Mouse (Mus musculus): ENCODE measurements around the gene Barhl1. TPM values are rescaled to one million over a fixed set of nuclear protein-coding genes. Genes with fewer than 3 reads are reported as not detected.

Gene Barhl1
- polyA plus RNA-seq, 1 experiment from 2014 or later: 4.4 TPM

DNA sequence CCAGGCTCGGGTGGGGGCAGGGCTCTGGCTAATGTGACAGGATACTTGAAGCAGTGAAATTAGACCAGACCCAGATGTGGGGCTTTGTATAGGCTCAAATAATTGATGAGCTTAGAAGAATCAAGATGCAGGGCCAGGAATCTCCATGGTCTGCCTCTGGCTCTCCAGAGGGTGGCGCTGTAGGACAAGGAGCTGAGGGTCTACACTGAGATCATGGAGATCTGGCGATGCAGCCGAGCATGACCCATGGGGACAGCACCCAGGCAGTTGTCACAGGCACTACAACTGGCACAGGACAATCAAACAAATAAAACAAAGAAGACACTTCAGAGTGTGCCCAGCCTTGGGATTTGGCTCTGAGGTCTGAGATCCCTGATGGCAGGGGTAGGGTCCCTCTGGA, 7.4 kb upstream of the Barhl1 start:
- Histone ChIP-seq H3K9me3 (no peaks in the 10 kb centered on the region), H3K27ac (no peak overlapping the region), H3K4me2 (no peak overlapping the region), H3K4me3 (replicated peaks) (no peak overlapping the region), H3K36me3 (replicated peaks) (no peaks in the 10 kb centered on the region), H3K27me3 (peaks cover 94% of the 10 kb centered on the region), H3K9ac (no peak overlapping the region), H3K4me1 (0 out of 2 replicates have a peak, but pooled peaks cover 2% of the 10 kb centered on the region)
- peak; percentile 65 for ATAC-seq (ENCODE audit: low FRiP score)
- 2% methylated on average over 4 of the region's 4 CpGs for WGBS

DNA sequence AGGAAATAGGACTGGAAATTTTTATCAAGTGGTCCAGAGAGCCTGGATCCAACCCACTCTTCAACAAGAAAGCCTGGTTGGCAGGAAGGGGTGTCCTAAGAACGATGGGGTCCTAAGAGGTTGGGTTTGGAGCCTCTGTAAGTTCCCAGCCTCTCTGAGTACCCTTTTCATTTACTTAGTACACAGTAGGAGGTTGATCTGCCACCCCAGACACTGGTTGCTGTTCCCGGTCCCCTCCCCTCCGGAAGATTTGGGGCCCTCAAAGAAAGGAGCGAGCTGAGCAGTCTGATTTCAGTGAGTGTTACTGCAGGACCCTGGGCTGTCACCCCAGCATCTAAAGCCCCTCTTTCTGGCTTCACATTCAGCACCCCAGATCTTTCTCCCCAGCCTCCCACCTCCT, 2.5 kb upstream of the Barhl1 start:
- no peaks in the 10 kb centered on the region for H3K9me3 ChIP-seq
- WGBS: 1% methylated on average over 4 of the region's 4 CpGs
- no peaks in the 10 kb centered on the region for H3K36me3 ChIP-seq (replicated peaks)
- peaks cover 16% of the 10 kb centered on the region for H3K4me1 ChIP-seq
- H3K27ac ChIP-seq: no peak overlapping the region
- no peak overlapping the region for H3K4me3 ChIP-seq (replicated peaks)
- peaks cover 98% of the 10 kb centered on the region for H3K27me3 ChIP-seq
- no peak for ATAC-seq (ENCODE audit: low FRiP score)
- no peak overlapping the region for H3K4me2 ChIP-seq
- H3K9ac ChIP-seq: no peak overlapping the region

DNA sequence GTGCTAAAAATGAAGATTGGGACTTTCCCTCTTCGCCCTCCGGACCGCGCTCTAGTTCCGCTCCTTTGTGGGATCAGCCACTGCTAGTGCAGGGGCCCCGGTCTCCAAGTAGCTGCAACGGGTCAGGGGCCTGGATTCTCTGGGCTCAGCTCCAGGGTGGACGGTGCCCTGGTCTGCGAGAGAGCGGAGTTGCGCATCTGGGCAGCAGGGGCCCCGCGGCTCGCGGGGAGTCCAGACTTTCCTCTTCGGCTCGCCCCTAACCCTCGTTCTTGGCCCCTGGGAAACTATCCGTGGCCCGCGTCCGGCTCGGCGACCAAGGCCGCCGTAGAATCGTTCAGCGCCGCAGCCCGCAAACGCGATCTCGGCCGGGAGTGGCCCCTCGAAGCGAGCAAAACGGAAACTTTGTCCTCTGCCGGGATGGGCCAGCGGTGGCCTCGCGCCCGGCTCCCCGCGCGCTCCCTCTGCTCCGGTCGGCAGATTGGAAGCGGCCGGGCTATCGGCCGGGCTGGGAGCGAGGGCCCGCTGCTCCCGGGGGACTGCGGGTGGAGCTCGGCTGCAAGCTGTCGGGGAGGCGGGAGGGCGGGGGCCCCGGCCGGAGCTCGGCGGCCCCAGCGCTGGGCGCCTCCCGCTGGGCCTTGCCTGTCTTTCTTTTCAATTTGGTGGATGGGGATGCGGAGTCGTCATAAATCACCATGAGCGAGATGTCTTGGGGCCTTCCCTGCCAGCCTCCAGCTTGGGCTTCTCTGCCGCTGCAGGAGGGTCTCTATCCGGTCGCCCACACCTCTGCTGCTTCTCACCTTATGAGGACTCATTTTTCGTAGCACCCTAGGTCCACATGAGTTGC, 1.3 kb upstream of the Barhl1 start:
- peak overlapping the region; percentile 29; the same call in 1 of the 2 replicates for H3K9ac ChIP-seq
- peak; percentile 37; the same call in 1 of the 2 replicates for ATAC-seq (ENCODE audit: low FRiP score)

DNA sequence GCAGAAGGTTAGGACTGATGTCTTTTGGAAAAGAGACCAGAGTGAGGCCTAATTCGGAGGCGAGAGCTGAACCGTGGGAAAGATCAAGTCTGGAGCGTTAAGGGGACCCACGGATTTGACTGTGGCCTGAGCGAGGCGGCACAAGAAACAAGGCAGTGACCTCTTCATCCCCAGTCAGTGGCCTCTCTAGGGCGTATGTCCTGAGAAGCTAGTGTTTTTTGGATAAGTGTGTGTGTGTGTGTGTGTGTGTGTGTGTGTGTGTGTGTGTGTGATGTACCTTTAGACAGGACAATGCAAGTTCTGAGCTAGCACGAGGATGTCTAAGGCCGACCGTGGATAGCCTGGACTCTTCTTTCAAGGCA, 669 bp upstream of the Barhl1 start:
- no peaks in the 10 kb centered on the region for H3K36me3 ChIP-seq (replicated peaks)
- H3K4me1 ChIP-seq: peaks cover 22% of the 10 kb centered on the region
- 2% methylated on average over 11 of the region's 11 CpGs for WGBS
- H3K9me3 ChIP-seq: no peaks in the 10 kb centered on the region
- H3K27ac ChIP-seq: no peak overlapping the region
- H3K4me3 ChIP-seq (replicated peaks): no peak overlapping the region
- no peak for ATAC-seq (ENCODE audit: low FRiP score)
- no peak overlapping the region for H3K4me2 ChIP-seq
- H3K27me3 ChIP-seq: peaks cover 98% of the 10 kb centered on the region
- H3K9ac ChIP-seq: no peak overlapping the region

More for the DNA sequence above, 1.3 kb upstream of the Barhl1 start:
- under 1% methylated on average over 70 of the region's 73 CpGs for WGBS
- peak overlapping the region; percentile 19 for H3K4me3 ChIP-seq (replicated peaks)
- H3K9me3 ChIP-seq: no peaks in the 10 kb centered on the region
- H3K4me1 ChIP-seq: peaks cover 16% of the 10 kb centered on the region
- H3K4me2 ChIP-seq: peak overlapping the region; percentile 40
- H3K27me3 ChIP-seq: peaks cover 98% of the 10 kb centered on the region
- no peaks in the 10 kb centered on the region for H3K36me3 ChIP-seq (replicated peaks)
- H3K27ac ChIP-seq: no peak overlapping the region

DNA sequence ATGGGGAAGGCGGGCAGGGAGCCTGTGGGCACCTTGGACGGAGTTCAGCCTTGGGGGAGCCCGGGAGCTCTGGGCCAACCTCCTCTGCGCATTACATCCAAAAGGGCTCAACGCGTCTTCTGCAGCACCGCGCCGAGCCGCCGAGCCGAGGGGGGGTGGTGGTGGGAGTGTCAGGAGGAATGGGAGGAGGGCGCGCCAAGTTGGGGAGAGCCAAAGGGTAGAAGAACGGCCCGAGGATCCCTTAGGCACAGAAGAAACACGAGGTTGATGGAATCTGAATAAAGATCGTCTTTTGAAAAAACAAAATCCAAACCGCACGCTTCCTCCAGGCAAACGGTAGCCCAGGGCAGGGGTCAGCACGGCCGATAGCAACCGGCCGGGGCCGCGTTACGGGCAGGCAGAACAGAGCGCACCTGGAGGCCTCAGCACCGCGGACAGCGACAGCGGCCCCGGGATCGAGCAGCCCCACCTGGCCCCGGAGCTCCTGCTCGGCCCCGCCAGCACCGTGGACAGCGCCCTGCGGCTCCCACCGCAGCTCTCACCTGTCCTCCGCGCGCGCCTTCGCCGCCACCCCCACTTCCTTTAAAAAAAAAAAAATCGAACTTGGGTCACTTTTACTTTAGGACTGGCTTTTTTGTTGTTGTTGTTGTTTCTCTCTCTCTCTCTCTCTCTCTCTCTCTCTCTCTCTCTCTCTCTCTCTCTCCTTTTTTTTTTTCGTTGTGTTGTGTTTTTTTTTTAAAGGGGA, 528 bp downstream of the Barhl1 start:
- H3K9me3 ChIP-seq: no peaks in the 10 kb centered on the region
- H3K4me2 ChIP-seq: no peak overlapping the region
- WGBS: under 1% methylated on average over 42 of the region's 50 CpGs
- no peak overlapping the region for H3K27ac ChIP-seq
- H3K4me3 ChIP-seq (replicated peaks): peak overlapping the region; percentile 8
- H3K27me3 ChIP-seq: peaks cover 98% of the 10 kb centered on the region
- no peak for ATAC-seq (ENCODE audit: low FRiP score)
- H3K9ac ChIP-seq: no peak overlapping the region
- H3K36me3 ChIP-seq (replicated peaks): no peaks in the 10 kb centered on the region
- peaks cover 32% of the 10 kb centered on the region for H3K4me1 ChIP-seq

DNA sequence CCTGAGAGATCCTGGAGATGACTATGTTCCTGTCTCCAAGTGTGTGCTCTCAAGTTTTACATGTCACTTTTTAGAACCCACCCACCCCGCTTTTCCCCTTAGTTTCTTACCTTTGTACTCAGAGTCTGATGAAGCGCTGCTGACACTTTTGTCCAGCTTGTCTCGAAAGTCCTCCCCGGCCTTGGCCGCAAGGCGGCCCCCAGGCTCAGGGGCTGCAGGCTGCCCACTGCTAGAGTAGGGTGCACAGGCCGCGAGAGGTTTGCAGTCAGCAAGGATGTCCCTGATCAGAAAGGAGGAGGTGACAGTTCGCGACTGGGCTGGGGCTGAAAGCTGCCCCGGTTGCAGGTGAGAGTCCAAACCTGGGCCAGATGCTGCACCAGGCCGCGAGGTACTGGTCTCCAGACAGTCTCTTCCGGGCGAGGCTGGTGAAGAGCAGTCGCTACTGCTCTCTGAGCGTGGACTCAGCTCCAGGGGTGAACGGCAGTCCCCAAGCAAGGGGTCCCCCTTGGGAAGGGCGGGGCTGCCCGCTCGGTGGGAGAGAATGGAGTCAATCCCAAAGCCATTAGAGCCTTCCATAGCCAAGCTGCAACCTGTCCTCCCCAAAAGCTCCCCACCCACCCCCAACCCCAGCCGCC, 1.2 kb downstream of the Barhl1 start:
- Histone ChIP-seq H3K9ac (no peak overlapping the region), H3K27me3 (peaks cover 98% of the 10 kb centered on the region), H3K4me1 (peaks cover 38% of the 10 kb centered on the region), H3K36me3 (replicated peaks) (no peaks in the 10 kb centered on the region), H3K4me2 (no peak overlapping the region), H3K4me3 (replicated peaks) (peak overlapping the region; percentile 8; the same call in 1 of the 2 replicates), H3K9me3 (no peaks in the 10 kb centered on the region), H3K27ac (no peak overlapping the region)
- ATAC-seq (ENCODE audit: low FRiP score): no peak
- WGBS: 2% methylated on average over 22 of the region's 22 CpGs

DNA sequence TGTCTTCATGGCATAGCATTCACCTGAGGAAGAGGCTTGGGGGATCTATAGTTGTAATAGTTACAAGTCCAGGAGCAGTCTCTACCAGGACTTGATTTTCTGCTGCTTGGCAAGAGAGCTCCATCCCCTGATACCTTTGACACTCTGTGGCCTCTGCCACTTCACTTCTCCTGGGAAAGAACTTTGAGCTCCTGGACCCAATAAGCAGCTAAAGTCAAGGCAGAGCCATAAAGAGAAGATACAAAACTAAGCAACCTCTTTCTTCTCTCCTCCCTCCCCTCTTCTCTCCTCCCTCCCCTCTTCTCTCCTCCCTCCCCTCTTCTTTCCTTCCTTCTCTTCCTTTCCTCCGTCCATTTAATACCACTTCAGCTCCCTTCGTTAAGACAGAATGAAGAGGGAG, 2.3 kb downstream of the Barhl1 start:
- Histone ChIP-seq H3K27ac (no peak overlapping the region), H3K4me3 (replicated peaks) (no peak overlapping the region), H3K36me3 (replicated peaks) (no peaks in the 10 kb centered on the region), H3K4me2 (no peak overlapping the region), H3K4me1 (peaks cover 45% of the 10 kb centered on the region), H3K27me3 (peaks cover 100% of the 10 kb centered on the region), H3K9me3 (no peaks in the 10 kb centered on the region), H3K9ac (no peak overlapping the region)
- ATAC-seq (ENCODE audit: low FRiP score): no peak
- WGBS: 3% methylated on average over 2 of the region's 2 CpGs

DNA sequence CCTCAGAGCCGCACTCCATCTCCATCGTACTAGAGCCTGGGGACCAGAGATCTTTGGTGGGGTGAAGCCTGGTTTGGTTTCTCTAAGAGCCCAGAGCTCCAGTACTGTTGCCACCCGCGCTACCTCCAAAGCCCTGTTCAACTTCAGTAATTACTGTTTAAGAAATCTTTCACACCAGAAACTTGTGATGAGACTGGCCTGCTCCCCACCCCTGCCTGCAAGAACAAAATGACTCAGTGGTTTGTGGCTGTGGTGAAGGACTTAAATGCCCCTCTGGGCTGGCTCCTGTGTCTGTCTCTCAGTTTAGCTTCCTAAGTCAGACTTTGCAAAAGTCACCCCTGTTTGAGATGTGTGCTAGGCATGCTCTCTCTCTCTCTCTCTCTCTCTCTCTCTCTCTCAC, 3.5 kb downstream of the Barhl1 start:
- no peak overlapping the region for H3K9ac ChIP-seq
- no peak for ATAC-seq (ENCODE audit: low FRiP score)
- no peaks in the 10 kb centered on the region for H3K36me3 ChIP-seq (replicated peaks)
- WGBS: under 1% methylated on average over 4 of the region's 4 CpGs
- no peak overlapping the region for H3K27ac ChIP-seq
- no peaks in the 10 kb centered on the region for H3K9me3 ChIP-seq
- H3K4me1 ChIP-seq: peaks cover 55% of the 10 kb centered on the region
- peaks cover 100% of the 10 kb centered on the region for H3K27me3 ChIP-seq
- no peak overlapping the region for H3K4me3 ChIP-seq (replicated peaks)
- H3K4me2 ChIP-seq: no peak overlapping the region

DNA sequence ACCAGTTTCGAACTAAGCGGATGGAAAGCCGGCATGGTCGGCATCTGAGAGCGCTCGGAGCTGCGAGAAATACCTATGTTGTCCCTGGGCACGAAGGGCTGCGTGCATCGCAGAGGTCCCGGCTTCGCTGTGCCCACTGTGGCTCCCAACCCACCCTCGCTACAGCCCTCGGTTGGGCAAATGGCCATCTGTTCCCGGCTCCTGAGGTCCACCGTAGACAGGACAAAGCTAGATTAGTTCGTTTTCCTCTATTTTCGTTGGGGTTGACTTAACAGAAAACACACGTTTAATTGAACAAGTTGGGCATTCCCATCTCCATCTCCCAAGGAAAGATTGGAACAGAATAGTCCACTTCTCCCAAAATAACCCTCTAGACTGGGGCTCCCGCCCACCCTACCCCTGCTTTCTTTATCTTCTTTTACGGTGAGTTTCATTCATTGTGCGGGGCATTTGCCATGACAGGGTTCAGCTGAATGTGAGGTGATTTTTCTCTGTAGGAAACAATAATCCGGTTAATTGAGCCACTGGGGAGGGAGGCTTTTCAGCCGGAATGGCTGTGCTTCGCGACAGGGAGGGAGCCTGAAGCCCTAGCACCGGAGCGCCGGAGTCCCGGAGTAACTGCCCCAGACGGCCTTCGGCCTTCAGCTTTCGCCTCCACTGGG, 4.3 kb downstream of the Barhl1 start:
- Histone ChIP-seq H3K4me3 (replicated peaks) (peak overlapping the region; percentile 10), H3K27ac (no peak overlapping the region), H3K27me3 (peaks cover 100% of the 10 kb centered on the region), H3K9ac (no peak overlapping the region), H3K36me3 (replicated peaks) (no peaks in the 10 kb centered on the region), H3K4me1 (peaks cover 56% of the 10 kb centered on the region), H3K9me3 (no peaks in the 10 kb centered on the region), H3K4me2 (peak overlapping the region; percentile 6; the same call in 1 of the 2 replicates)
- WGBS: under 1% methylated on average over 33 of the region's 33 CpGs
- ATAC-seq (ENCODE audit: low FRiP score): no peak

DNA sequence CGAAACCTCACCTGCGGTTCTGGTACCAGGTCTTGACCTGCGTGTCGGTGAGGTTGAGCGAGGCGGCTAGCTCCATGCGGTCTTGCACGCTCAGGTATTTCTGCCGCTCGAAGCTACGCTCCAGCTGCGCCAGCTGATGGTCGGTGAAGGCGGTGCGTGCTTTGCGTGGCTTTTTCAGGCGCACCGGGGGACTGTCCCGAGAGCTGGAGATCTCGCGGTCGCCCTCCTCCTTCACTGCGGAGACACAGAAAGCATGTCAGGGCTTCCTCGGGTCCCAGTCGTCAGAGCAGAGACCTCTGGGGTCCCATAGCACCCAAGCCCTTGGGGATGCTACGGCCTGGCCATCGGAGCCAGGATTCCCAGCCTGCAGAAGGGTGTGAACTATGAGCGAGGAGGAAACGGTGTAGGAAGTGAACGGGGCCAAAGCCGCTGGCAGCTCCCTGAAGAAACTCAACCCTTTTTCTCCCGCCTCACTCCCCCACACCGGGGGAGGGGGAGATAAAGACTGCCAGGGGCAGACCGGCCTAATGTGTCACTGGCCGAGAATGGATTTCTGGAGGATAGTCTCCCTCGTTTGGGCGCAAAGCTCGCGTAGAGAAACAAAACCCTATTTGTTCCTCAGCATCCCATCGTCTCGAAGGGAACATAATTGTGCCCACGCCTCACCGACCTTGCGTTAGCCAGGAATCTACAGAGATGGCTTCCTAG, 5.0 kb downstream of the Barhl1 start:
- Histone ChIP-seq H3K4me3 (replicated peaks) (peak overlapping the region; percentile 10), H3K4me2 (peak overlapping the region; percentile 6; the same call in 1 of the 2 replicates), H3K36me3 (replicated peaks) (no peaks in the 10 kb centered on the region), H3K4me1 (peaks cover 63% of the 10 kb centered on the region), H3K27ac (no peak overlapping the region), H3K27me3 (peaks cover 100% of the 10 kb centered on the region), H3K9me3 (no peaks in the 10 kb centered on the region), H3K9ac (no peak overlapping the region)
- no peak for ATAC-seq (ENCODE audit: low FRiP score)
- under 1% methylated on average over 44 of the region's 44 CpGs for WGBS

DNA sequence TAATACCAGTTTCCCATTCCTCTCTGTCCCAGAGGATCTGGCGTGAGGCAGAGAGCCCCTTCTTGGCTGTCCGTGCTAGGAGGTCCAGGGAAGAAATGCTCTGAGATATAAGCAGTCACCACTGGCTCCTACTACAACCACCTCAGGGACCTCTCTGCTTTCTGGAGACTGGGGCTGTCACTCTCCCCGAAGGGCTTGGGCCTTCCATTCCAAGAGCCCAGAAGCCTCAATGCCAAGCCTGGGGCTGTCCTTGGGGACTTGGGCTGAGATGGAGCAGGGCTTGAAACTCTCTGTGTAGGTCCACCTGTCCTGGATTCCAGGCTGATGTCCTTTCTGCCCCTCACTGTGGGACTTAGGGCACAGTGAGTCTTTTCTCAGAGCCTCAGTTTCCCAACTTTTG, 5.6 kb downstream of the Barhl1 start:
- Histone ChIP-seq H3K27ac (no peak overlapping the region), H3K9ac (no peak overlapping the region), H3K4me3 (replicated peaks) (no peak overlapping the region; the same call in 1 of the 2 replicates), H3K36me3 (replicated peaks) (no peaks in the 10 kb centered on the region), H3K4me1 (peaks cover 61% of the 10 kb centered on the region), H3K27me3 (peaks cover 100% of the 10 kb centered on the region), H3K4me2 (peak overlapping the region; percentile 6), H3K9me3 (no peaks in the 10 kb centered on the region)
- 3% methylated on average over 3 of the region's 3 CpGs for WGBS
- no peak for ATAC-seq (ENCODE audit: low FRiP score)

Measured in forebrain, embryonic 12.5 days (tissue).